Mouse (Mus musculus): ENCODE measurements around the gene Ankrd2.

- no peak for TF ChIP-seq CTCF (IDR thresholded peaks at IDR 0.05; ENCODE audit: extremely low read depth, insufficient read depth, insufficient read length, insufficient replicate concordance)
- TF ChIP-seq POLR2A (IDR thresholded peaks at IDR 0.05; ENCODE audit: low read depth, low read length) = no peak
These were observed 25.6 kb downstream of the Ankrd2 start for GRCm38 (mm10) chr19:42061443-42061842.
